10 mouse cellular contexts compared by ENCODE assay signal in genomic region chr1:168384594-168384955, GRCm38 (mm10). TPM values are rescaled to one million over a fixed set of nuclear protein-coding genes. Genes with fewer than 3 reads are reported as not detected.
DNase-seq lines count a peak whose midpoint lies in the region; ATAC-seq and TF ChIP-seq lines count a peak whose summit lies in the region.
"Had no signal": no experiment of that assay in that cellular context is flagged by ENCODE, and none has a peak within 500 bp of the region (broad histone marks: within the 10 kb centered on the region; RNA-seq: fewer than 3 reads in every experiment).

No protein-coding gene starts in this region.

- H3K4me2 ChIP-seq in intestine, embryonic 14.5 days (ENCODE audit: low read length): no peak overlapping the region
- H3K4me2 ChIP-seq in intestine, postnatal 0 days (replicated peaks; ENCODE audit: low read depth): no peak overlapping the region
- peak overlapping the region; percentile 9; the same call in 1 of the 2 replicates for H3K4me2 ChIP-seq in embryonic facial prominence, embryonic 13.5 days
- no peak overlapping the region for H3K4me2 ChIP-seq in midbrain, embryonic 13.5 days (replicated peaks)

- H3K9ac ChIP-seq in intestine, embryonic 14.5 days (ENCODE audit: low read length): no peak overlapping the region
- H3K9ac ChIP-seq in intestine, postnatal 0 days (ENCODE audit: low read depth, low read length): no peak overlapping the region
- no peak overlapping the region for H3K9ac ChIP-seq in embryonic facial prominence, embryonic 13.5 days
- no peak overlapping the region for H3K9ac ChIP-seq in midbrain, embryonic 13.5 days (replicated peaks)

- no peak overlapping the region for H3K4me3 ChIP-seq in intestine, embryonic 14.5 days (ENCODE audit: low read depth, low read length)
- no peak overlapping the region for H3K4me3 ChIP-seq in intestine, postnatal 0 days (ENCODE audit: low read depth, low read length)
- no peak overlapping the region for H3K4me3 ChIP-seq in embryonic facial prominence, embryonic 13.5 days
- H3K4me3 ChIP-seq in midbrain, embryonic 13.5 days (replicated peaks): no peak overlapping the region

- ATAC-seq in intestine, embryonic 14.5 days (replicated peaks; ENCODE audit: low FRiP score, low TSS enrichment, low read depth): no peak
- no peak for ATAC-seq in intestine, postnatal 0 days
- no peak for ATAC-seq in embryonic facial prominence, embryonic 13.5 days (ENCODE audit: insufficient number of reproducible peaks, insufficient read depth, low FRiP score, low TSS enrichment, low read depth)
- ATAC-seq in hematopoietic stem cell, adult 5-6 weeks (replicated peaks in 1 of 2; ENCODE audit: insufficient read depth in 1 of 2, low FRiP score in 2 of 2, low TSS enrichment in 1 of 2, low read depth in 1 of 2, poor library complexity in 2 of 2, severe bottlenecking in 2 of 2): peak; percentile 29 to 63; a peak in 3 of 4 replicates
- no peak for ATAC-seq in midbrain, embryonic 13.5 days

- peaks cover 6% of the 10 kb centered on the region; the same call in 1 of the 2 replicates for H3K36me3 ChIP-seq in intestine, embryonic 14.5 days (ENCODE audit: control insufficient read depth, insufficient read depth, low read length)
- H3K36me3 ChIP-seq in intestine, postnatal 0 days (ENCODE audit: control insufficient read depth, insufficient read depth): no peaks in the 10 kb centered on the region
- H3K36me3 ChIP-seq in embryonic facial prominence, embryonic 13.5 days: peaks cover 5% of the 10 kb centered on the region; the same call in 1 of the 2 replicates
- peaks cover 3% of the 10 kb centered on the region; the same call in 1 of the 2 replicates for H3K36me3 ChIP-seq in midbrain, embryonic 13.5 days

- TF ChIP-seq CTCF in intestine, postnatal 0 days (IDR thresholded peaks at IDR 0.05; ENCODE audit: low read depth): no peak

- no peak for DNase-seq in intestine, embryonic 14.5 days (ENCODE audit: low spot score)
- no peak for DNase-seq in ovary, adult 18-20 months (ENCODE audit: low spot score)
- DNase-seq in thymus, adult 18-20 months: no peak
- DNase-seq in frontal cortex, postnatal 36 days (ENCODE audit: low spot score in 2 of 2): no peak
- DNase-seq: adrenal gland, adult 2 months; lung, postnatal 36 days had no signal

- peak overlapping the region; percentile 43; the same call in 1 of the 2 replicates for H3K27ac ChIP-seq in intestine, embryonic 14.5 days (ENCODE audit: low read depth)
- no peak overlapping the region for H3K27ac ChIP-seq in intestine, postnatal 0 days (ENCODE audit: low read depth, low read length)
- peak overlapping the region; percentile 70 for H3K27ac ChIP-seq in embryonic facial prominence, embryonic 13.5 days
- peak overlapping the region; percentile 75 for H3K27ac ChIP-seq in midbrain, embryonic 13.5 days

- no peaks in the 10 kb centered on the region for H3K9me3 ChIP-seq in intestine, embryonic 14.5 days (ENCODE audit: control insufficient read depth, low read length)
- no peaks in the 10 kb centered on the region for H3K9me3 ChIP-seq in intestine, postnatal 0 days (ENCODE audit: control insufficient read depth)
- H3K9me3 ChIP-seq in embryonic facial prominence, embryonic 13.5 days: no peaks in the 10 kb centered on the region
- no peaks in the 10 kb centered on the region for H3K9me3 ChIP-seq in midbrain, embryonic 13.5 days

- H3K27me3 ChIP-seq in intestine, embryonic 14.5 days (replicated peaks; ENCODE audit: control insufficient read depth, insufficient read depth, low read length): no peaks in the 10 kb centered on the region
- no peaks in the 10 kb centered on the region for H3K27me3 ChIP-seq in intestine, postnatal 0 days (replicated peaks; ENCODE audit: control insufficient read depth, insufficient read depth, low read length)
- no peaks in the 10 kb centered on the region for H3K27me3 ChIP-seq in embryonic facial prominence, embryonic 13.5 days
- no peaks in the 10 kb centered on the region for H3K27me3 ChIP-seq in midbrain, embryonic 13.5 days

- WGBS in intestine, embryonic 14.5 days: 27% methylated on average over 6 of the region's 6 CpGs
- 63% methylated on average over 6 of the region's 6 CpGs for WGBS in intestine, postnatal 0 days
- WGBS in embryonic facial prominence, embryonic 13.5 days: 14% methylated on average over 6 of the region's 6 CpGs
- WGBS in midbrain, embryonic 13.5 days: 22% methylated on average over 6 of the region's 6 CpGs

- H3K4me1 ChIP-seq in intestine, embryonic 14.5 days (replicated peaks; ENCODE audit: control insufficient read depth, insufficient read depth, low read length): peaks cover 70% of the 10 kb centered on the region
- H3K4me1 ChIP-seq in intestine, postnatal 0 days (replicated peaks; ENCODE audit: control insufficient read depth, insufficient read depth, low read length): peaks cover 3% of the 10 kb centered on the region
- H3K4me1 ChIP-seq in embryonic facial prominence, embryonic 13.5 days: peaks cover 82% of the 10 kb centered on the region
- peaks cover 77% of the 10 kb centered on the region for H3K4me1 ChIP-seq in midbrain, embryonic 13.5 days (replicated peaks)

RNA-seq across cellular contexts. Expression of gene Pbx1, which starts 47.5 kb away (rescaled TPM):
- 37.3 and 42.3 TPM in 2 replicates for polyA plus RNA-seq in intestine, embryonic 14.5 days (2014; fragmentation: Nextera tagmentation; extraction: Ambion mirVana)
- 9.8 and 11.4 TPM in 2 replicates for polyA plus RNA-seq in intestine, postnatal 0 days (2015; fragmentation: Nextera tagmentation; extraction: Ambion mirVana)
- 47.7 and 49.9 TPM in 2 replicates for polyA plus RNA-seq in embryonic facial prominence, embryonic 13.5 days (2015; fragmentation: Nextera tagmentation; extraction: Ambion mirVana)
- 35.1 and 44.5 TPM in 2 replicates for total RNA-seq in hematopoietic stem cell, adult 5-6 weeks (2017)
- 84.9 and 91.4 TPM in 2 replicates for polyA plus RNA-seq in midbrain, embryonic 13.5 days (2015; fragmentation: Nextera tagmentation; extraction: Ambion mirVana)

Comparison
In these comparisons a context has a peak if more than half of its experiments do, and no peak if none do; other contexts are left out.
1. ATAC-seq: peak in hematopoietic stem cell, adult 5-6 weeks (2 of 2); none in intestine, embryonic 14.5 days (single experiment), intestine, postnatal 0 days (single experiment), embryonic facial prominence, embryonic 13.5 days (single experiment) and midbrain, embryonic 13.5 days (single experiment).